Mouse (Mus musculus) adipocyte (in vitro differentiated cells): Measurements from ENCODE around the gene Mmp2.
A peak's percentile ranks its signal among the peaks of the same experiment; 100 is the strongest.

Source experiments
- DNase-seq: peaks from one replicate; pipeline ENCODE4 v3.0.0-alpha.2; 2016; ENCODE audit warnings: low spot score

The Mmp2 gene

DNA sequence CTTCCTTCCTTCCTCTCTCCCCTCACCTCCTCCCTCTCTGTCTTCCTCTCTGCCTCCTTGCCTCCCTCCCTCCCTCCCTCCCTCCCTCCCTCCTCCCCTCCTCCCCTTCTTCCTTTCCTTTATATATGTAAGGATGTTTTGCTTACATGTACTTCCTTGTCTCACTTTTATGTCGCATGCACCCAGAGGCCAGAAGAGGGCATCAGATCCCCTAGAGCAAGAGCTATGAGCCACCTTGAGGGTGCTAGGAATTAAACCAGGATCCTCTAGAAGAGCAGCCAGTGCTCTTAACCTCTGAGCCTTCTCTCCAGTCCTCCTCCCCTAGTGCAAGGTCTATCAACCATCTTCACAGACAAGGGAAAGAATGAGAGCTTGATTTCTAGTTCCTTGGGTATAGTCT, 69.0 kb downstream of the Mmp2 start:
- peak; percentile 8 for DNase-seq

DNA sequence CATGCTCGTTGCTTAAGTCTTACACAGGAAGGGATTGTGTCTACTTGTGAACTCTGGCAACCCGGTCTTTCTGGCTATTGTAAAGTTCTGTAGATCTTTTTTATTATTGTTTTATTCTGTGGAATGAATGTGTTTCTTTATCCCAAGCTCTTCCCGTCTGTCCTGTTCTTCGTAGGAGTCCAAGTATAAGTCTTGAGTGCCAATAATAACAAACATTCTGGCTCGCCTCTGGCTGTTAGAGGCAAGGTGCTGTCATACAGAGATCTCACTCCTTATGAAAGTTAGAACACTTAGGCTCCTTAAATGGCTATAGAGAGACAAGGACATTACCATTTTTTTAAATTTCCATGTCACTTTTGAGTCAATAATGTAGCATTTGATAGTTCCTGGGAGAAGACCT, 69.5 kb downstream of the Mmp2 start:
- DNase-seq: peak; percentile 71

DNA sequence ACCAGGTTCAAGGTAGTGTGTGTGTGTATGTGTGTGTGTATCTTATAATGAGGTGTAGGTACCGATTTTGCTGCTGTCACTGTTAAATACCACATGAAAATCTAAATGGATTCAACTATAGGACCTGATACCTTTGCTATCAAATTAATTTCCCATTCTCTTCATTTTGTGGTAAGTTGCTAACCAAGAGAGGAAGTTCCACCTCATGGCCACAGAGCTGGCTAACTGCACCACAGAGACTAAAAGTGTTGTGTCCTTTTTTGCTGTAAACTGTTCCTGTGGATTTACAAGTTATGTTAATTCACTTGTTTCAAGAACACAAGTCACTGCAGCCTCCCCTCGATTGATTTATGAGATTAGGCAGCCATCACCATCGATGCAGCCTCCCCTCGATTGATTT, 70.7 kb downstream of the Mmp2 start:
- no peak for DNase-seq

DNA sequence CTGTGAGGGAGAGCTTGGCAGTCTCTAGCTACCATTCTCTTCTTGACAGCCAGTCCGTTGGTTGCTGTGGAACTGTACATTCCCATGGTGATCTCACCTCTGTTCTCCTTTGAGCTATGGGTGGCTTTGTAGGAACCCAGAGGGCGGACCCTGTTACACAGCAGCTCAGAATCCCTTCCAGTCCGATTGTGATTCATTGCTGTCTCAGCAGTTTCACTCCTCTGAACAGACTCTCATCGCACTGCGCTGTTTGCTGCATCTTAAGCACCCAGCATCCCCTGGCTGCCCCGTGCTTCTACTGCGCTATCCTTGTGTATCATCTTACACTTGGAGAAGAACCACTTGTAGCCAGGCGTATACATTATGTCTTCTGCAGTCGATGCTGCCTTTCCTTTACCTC, 72.5 kb downstream of the Mmp2 start:
- no peak for DNase-seq

DNA sequence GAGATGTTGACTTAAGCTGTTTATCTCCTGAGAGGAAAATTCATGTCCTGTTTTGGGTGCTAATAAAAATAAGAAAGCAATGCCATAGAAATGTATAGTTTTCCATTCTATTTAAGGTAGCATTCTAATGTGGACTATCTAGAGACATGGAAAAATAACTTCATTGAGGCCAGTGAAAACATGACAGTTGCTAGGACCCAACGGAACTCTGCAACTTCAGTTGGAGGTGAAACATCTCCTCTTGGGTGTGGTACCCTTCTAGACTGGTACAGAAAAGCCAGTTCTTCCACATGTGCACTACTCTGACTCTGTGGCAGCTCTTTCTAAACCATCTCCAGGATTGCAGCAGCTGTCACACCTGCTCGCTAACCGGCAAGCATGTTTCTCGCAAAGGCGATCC, 74.0 kb downstream of the Mmp2 start, which contains the start of gene Capns2:
Gene Capns2 (plus strand): TSS at position 301 of the 400 bp plus-strand sequence.
- DNase-seq: no peak

DNA sequence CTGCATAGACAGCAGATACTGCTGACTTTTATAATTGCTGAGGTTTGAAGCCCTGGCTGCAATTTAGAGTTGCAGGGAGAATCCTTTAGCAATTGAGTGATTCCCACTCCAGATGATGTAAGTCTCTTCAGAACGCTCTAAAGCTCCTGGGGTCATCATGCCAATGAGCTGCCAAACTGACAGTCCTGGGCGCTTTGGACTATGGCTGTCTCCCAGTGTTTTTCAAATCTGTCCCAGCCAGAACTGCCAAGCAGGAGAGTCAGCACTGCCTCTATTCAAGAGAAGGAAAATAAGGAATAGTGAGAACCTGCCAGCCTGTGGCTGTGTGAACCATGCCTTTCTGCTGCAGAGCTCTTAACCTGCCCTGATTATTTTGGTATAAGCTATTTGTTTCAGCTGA, 75.9 kb downstream of the Mmp2 start:
- no peak for DNase-seq
